Mouse (Mus musculus): ENCODE data around the gene Lias.

GRCm38 (mm10) chr5:65356851-65357250 is 34.4 kb upstream of the Lias start:
- TF ChIP-seq POLR2A (IDR thresholded peaks at IDR 0.05; ENCODE audit: control insufficient read depth, low read depth, low read length) (no peak), CTCF (IDR thresholded peaks at IDR 0.05; ENCODE audit: control insufficient read depth, insufficient read depth, insufficient replicate concordance, low read depth, low read length) (no peak)

Measured in testis, adult 2 months (tissue).